Mouse (Mus musculus): ENCODE results near the gene Cyp4b1.

DNA sequence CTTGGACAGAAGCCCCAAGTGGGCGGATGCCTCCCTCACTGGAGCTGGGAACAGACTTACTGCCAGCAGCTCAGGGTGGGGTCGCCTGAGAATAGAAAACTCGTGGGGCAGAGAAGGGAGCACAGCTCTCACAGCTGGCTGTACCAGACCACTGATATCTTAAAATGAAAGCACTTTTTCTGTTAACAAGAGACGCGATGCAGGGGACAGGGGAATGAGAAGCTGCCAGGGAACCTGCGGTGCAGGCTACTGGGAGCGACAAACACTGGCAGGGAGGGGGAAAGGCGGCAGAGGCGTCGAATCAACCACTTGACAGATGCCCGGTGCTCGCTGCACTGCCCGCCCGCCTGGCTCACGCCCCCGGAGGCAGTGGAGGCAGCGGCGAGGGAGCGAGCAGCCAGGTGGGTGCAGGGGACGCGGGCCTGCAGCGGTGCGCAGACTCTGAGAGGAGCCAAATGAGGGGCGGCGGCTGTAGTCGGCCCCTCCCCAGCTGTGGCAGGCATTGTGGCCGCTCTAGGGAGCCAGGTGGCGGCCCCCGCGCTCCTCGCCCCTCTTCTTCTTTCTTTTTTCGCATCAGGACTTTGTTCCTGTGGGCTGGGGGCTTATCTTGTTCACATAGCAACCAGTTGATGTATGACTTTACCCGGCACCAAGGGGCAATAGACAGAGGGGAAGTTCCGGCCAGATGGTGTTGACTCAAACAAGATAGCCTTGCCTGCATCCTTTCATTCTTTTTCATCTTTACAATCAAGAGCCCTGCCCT, 9.8 kb upstream of the Cyp4b1 start:
- TF ChIP-seq CTCF (IDR thresholded peaks at IDR 0.05; ENCODE audit: extremely low read depth, insufficient read depth, low read length) (no peak), POLR2A (IDR thresholded peaks at IDR 0.05; ENCODE audit: extremely low read depth, insufficient read depth, low read length) (no peak)
